Mouse (Mus musculus) 3134 (cell line): ENCODE data around the gene Prss12.

ENCODE experiments used
- DNase-seq: peaks from one replicate; pipeline ENCODE4 v3.0.0-alpha.2; 2011; ENCODE audit warnings: low spot score; ENCODE audit not compliant: insufficient read length; ENCODE audit errors: extremely low read depth

Prss12 gene

DNA sequence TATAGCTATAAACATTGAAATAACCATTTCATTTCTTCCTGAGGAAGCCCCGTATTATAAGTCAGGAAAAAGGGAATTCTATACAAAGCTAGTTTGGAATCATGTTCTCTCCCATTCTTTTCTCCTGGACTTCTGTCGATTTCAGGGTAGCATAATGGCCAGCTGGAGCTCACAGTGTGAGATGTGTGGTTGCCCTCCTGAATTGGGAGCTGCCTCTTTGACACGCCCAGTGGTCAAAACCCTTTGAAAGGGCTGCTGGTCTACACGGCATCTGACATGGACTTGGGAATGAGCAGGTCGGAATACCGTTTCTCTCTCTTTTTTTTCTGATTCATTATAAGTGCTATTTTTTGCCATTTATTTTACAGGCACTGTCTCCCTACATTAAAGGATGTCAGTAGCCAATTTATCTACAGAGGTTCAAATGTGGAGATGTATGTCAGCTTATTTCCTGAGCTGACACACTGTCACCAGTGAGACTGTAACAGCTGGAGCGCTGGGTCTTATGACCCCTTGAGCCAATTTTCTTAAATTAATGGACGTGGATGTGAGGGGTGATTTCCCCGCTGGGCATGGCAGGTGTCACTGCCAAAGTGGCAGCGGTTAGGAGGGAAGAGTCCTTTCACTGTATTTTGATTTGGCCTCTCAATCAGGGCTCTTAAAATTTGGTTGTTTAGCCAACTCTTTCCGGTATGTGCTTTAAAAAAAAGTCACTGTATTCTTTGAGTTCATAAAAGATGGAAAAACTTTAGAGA lies 79.8 kb downstream of the Prss12 start:
- DNase-seq = no peak

DNA sequence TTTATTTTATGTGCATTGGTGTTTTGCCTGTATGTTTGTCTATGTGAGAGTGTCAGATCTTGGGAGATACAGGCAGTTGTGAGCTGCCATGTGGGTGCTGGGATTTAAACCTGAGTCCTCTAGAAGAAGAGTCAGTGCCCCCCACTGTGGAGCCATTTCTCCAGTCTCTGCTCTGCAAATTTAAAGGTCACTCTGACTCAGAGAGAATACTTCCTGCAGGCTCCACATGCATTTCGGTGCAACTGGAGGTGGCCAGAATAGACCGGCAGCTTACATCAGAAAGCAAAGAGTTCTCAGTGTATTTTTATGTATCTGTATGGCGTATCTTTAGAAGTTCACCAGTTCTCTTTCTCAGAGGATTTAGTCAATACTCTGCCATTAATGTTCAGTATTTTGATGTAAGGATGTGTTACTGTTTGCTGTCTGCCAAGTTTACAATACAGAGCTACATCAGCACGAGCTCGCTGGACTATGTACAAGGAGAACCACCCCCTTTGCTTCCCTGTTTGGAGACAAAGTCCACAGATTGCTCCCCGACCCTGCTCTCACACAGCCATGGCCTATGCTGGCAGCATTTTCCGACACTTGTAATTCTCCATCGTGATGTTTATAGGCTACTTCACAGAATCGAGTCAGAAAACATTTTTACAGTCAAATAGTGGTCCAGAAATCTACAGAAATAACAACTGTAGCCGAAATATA lies 81.2 kb downstream of the Prss12 start:
- DNase-seq = no peak

DNA sequence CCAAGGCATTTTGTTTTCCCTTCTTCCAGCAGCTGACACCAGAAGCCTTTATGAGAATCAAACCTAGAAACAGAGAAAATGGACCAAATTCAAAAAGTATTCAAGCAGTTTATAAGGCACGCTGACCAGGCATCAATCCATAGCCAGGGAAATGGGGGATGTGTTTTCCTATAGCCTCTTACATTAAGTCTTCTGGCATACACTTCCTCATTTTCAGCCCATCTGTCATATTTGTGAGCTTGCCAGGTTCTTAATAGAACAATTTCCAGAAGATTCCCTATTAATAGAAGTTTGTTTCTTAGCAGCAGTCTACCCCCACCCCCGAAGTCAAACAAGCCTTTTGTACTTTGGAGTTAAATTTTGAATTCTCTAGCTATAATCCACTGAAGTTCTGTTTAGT lies 84.4 kb downstream of the Prss12 start:
- DNase-seq = no peak

DNA sequence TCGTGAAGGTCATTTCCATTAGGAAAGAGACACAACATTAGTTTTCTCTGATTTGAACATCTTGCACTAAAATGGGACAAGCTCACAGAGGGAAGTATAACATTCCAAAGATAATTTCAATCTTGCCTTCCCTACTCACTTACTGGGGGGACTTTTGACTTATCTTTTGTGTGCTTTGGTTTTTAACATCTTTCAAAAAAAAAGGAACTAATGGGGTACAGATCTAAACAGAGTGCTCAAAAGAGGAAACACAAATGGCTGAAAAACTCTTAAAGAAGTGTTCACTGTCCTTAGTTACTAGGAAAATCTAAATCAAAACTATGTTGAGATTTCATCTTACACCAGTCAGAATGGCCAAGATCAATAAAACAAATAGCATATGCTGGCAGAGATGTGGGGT lies 90.6 kb downstream of the Prss12 start:
- no peak for DNase-seq

DNA sequence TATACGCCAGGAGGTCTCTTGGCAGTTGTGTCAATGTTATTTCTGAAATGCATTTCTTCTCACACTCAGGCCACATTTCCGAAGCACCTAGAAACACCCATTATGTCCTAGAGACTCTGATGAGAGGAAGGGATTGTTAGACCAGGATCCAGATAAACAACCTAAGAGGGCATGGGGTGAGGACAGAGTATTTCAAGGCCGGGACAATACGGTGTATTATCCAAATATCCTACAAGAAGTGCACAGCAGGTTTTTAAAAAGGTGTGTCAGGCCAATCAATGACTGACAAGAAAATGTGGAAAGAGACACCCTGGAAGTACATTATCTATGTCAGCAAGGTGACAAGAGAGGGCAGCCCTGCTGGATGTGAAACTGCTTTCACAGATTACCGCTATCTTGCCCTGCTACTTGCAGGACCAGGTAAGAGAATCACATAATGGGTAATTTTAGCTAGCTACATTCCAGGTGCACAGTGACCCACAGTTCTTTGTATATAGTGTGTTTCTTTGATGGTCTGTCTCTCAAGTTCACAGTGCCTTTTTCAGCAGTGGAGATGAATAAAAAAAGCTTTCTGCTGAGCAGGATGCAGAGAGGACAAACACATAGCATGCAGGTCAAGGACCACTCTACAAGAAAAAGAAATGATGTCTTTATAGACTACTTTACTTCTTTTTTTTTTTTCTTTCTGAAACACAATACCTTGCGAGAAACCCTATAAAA lies 97.0 kb downstream of the Prss12 start:
- no peak for DNase-seq

DNA sequence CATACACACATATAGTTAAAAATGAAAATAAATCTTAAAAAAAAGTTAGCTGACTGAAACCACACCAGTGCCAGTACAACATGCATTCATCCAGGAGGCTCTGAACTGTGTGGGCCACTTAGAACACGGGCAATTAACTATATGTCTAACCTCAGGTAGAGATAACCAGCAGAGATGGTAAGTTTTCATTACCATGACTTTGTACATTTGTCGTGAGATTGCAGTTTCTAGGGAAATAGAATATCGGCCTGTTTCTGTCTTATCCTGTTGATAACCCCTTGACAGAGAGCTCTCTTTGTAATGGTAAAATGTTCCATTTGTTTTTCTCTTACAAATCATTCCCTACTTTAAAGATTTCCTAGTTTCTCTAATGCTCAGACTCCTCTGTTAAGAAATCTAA lies 103.8 kb downstream of the Prss12 start:
- no peak for DNase-seq

DNA sequence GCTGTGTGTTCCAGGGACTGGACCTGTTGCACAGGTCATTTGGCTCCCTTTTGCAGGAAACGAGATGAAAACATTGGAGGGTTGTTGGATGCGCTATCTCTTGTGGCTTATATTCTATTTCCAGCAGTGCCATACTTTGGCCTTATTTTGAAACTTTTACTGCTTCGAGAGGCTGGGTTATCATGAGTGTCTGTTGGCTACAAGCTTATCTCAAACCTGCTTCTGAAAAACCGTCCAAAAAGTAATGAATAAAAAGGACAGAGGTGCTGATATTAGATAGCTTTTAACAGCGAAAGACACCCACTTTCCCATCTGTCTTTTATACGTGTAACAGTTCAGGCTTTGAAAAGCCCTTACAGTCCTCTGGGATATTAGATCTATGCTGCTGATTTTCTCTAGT lies 107.2 kb downstream of the Prss12 start:
- DNase-seq = no peak

DNA sequence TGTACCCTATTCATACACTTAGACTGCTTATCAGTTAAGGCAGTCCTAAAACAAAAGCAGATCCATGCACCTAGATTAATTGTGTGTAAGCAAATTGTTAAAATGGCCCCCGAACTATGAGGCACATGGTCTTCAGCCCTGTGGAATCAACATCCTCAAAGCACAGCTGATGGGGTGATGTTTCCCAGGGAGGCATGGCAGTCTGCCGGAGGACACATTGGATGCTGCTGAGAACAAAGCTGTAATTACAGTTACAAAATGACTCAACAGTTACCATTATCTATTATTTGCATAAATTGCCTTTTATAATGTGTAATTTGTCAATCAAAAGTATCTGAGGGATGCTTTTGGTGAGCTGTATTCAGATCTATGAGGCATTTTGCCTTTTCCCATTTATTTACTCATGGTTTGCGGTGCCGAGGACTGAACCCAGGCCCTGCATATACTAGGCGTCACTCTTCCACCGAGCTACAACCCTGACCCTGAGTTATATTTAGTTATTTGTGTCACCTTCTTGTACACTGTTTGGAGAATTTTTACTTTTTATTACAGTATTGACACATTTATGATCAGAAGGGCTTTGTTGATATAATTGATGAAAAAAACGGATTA lies 108.6 kb downstream of the Prss12 start:
- no peak for DNase-seq
